Mouse (Mus musculus) heart, embryonic 13.5 days (tissue): ENCODE measurements at regions not wholly inside any gene's neighbourhood (a gene's known extent, or its start where the extent isn't known, plus 50 kb on each side); places are given as distances from the start of the nearest gene placed in this dataset.
A peak's percentile ranks its signal among the peaks of the same experiment; 100 is the strongest.

Experiments used
- ATAC-seq: fragments of 200-750 bp; cut with Nextera tagmentation; 2 replicates; pipeline ENCODE4 v1.8.0; 2017; ENCODE audit warnings: moderate TSS enrichment; ENCODE audit not compliant: insufficient number of reproducible peaks, low FRiP score, low TSS enrichment; ENCODE audit errors: extremely low read depth
- H3K27ac ChIP-seq: fragments of 300-500 bp; sonication (generic); replicated peaks from 2 replicates; pipeline ENCODE4 v1.5.1; 2015; ENCODE audit warnings: moderate library complexity, mild to moderate bottlenecking, inconsistent platforms
- H3K27me3 ChIP-seq: fragments of 300-500 bp; sonication (generic); replicated peaks from 2 replicates; pipeline ENCODE4 v1.6.1; 2015; ENCODE audit warnings: mild to moderate bottlenecking, inconsistent platforms
- H3K36me3 ChIP-seq: fragments of 300-500 bp; sonication (generic); 2 replicates; pipeline ENCODE4 v1.6.1; 2015; ENCODE audit warnings: mild to moderate bottlenecking, inconsistent platforms
- H3K4me1 ChIP-seq: fragments of 300-500 bp; sonication (generic); 2 replicates; pipeline ENCODE4 v1.6.1; 2015; ENCODE audit warnings: inconsistent platforms
- H3K4me2 ChIP-seq: fragments of 300-500 bp; sonication (generic); 2 replicates; pipeline ENCODE4 v1.6.1; 2015; ENCODE audit warnings: inconsistent platforms, mild to moderate bottlenecking, moderate library complexity
- H3K4me3 ChIP-seq: fragments of 300-500 bp; sonication (generic); 2 replicates; pipeline ENCODE4 v1.5.1; 2015; ENCODE audit warnings: moderate library complexity, mild to moderate bottlenecking, inconsistent platforms
- H3K9ac ChIP-seq: fragments of 300-500 bp; sonication (generic); 2 replicates; pipeline ENCODE4 v1.6.1; 2015; ENCODE audit warnings: inconsistent platforms, mild to moderate bottlenecking, moderate library complexity
- H3K9me3 ChIP-seq: fragments of 300-500 bp; sonication (generic); 2 replicates; pipeline ENCODE4 v1.6.1; 2016; ENCODE audit warnings: inconsistent platforms
- WGBS: fragments of 180-500 bp; shearing (Covaris S2); methylation state at CpG from one replicate; pipeline ENCODE4 v1.1.7; 2015; ENCODE audit warnings: mixed read lengths; 5-methylcytosine and 5-hydroxymethylcytosine counted together

- no peak overlapping the region for H3K9ac ChIP-seq
- peaks cover 26% of the 10 kb centered on the region for H3K4me1 ChIP-seq
- no peak for ATAC-seq
- no peaks in the 10 kb centered on the region for H3K9me3 ChIP-seq
- H3K27me3 ChIP-seq, result no peaks in the 10 kb centered on the region
- 78% methylated on average over 6 of the region's 6 CpGs for WGBS
- H3K36me3 ChIP-seq, result no peaks in the 10 kb centered on the region
- H3K4me2 ChIP-seq, result no peak overlapping the region
- H3K4me3 ChIP-seq, result no peak overlapping the region
- H3K27ac ChIP-seq, result no peak overlapping the region
Measured at GRCm38 (mm10) chr16:30777416-30777815, 177.9 kb downstream of the Fam43a start.

- H3K27me3 ChIP-seq, result no peaks in the 10 kb centered on the region
- no peak overlapping the region for H3K4me3 ChIP-seq
- WGBS, result 53% methylated on average over 7 of the region's 7 CpGs
- H3K4me1 ChIP-seq, result peaks cover 25% of the 10 kb centered on the region
- ATAC-seq, result no peak
- H3K9ac ChIP-seq, result no peak overlapping the region
- no peaks in the 10 kb centered on the region for H3K9me3 ChIP-seq
- no peak overlapping the region for H3K27ac ChIP-seq
- no peak overlapping the region for H3K4me2 ChIP-seq
- H3K36me3 ChIP-seq, result no peaks in the 10 kb centered on the region
Measured at GRCm38 (mm10) chr16:30778078-30778477, 178.6 kb downstream of the Fam43a start.

GRCm38 (mm10) chr16:30778945-30779344, 179.4 kb downstream of the Fam43a start:
- Histone ChIP-seq H3K4me1 (peaks cover 25% of the 10 kb centered on the region), H3K27me3 (no peaks in the 10 kb centered on the region), H3K36me3 (no peaks in the 10 kb centered on the region), H3K9ac (no peak overlapping the region), H3K9me3 (no peaks in the 10 kb centered on the region), H3K4me3 (no peak overlapping the region), H3K27ac (no peak overlapping the region), H3K4me2 (no peak overlapping the region)
- 70% methylated on average over 5 of the region's 5 CpGs for WGBS
- no peak for ATAC-seq

- H3K9me3 ChIP-seq, result no peaks in the 10 kb centered on the region
- H3K9ac ChIP-seq, result no peak overlapping the region
- no peak overlapping the region for H3K27ac ChIP-seq
- H3K36me3 ChIP-seq, result no peaks in the 10 kb centered on the region
- 83% methylated on average over 5 of the region's 5 CpGs for WGBS
- H3K27me3 ChIP-seq, result no peaks in the 10 kb centered on the region
- H3K4me3 ChIP-seq, result no peak overlapping the region
- ATAC-seq, result no peak
- peaks cover 25% of the 10 kb centered on the region for H3K4me1 ChIP-seq
- no peak overlapping the region for H3K4me2 ChIP-seq
Measured at GRCm38 (mm10) chr16:30784261-30784660, 184.7 kb downstream of the Fam43a start.

- H3K27me3 ChIP-seq, result no peaks in the 10 kb centered on the region
- H3K27ac ChIP-seq, result no peak overlapping the region
- no peak for ATAC-seq
- 67% methylated on average over 1 of the region's 1 CpGs for WGBS
- H3K4me3 ChIP-seq, result no peak overlapping the region
- H3K9ac ChIP-seq, result no peak overlapping the region
- H3K4me2 ChIP-seq, result no peak overlapping the region
- no peaks in the 10 kb centered on the region for H3K36me3 ChIP-seq
- peaks cover 32% of the 10 kb centered on the region for H3K4me1 ChIP-seq
- no peaks in the 10 kb centered on the region for H3K9me3 ChIP-seq
Measured at GRCm38 (mm10) chr16:30784949-30785348, 185.4 kb downstream of the Fam43a start.

GRCm38 (mm10) chr16:30786060-30786459, 186.5 kb downstream of the Fam43a start:
- H3K9ac ChIP-seq, result no peak overlapping the region
- H3K27ac ChIP-seq, result no peak overlapping the region
- no peak overlapping the region for H3K4me2 ChIP-seq
- peaks cover 43% of the 10 kb centered on the region for H3K4me1 ChIP-seq
- H3K27me3 ChIP-seq, result no peaks in the 10 kb centered on the region
- 86% methylated on average over 3 of the region's 3 CpGs for WGBS
- H3K36me3 ChIP-seq, result no peaks in the 10 kb centered on the region
- no peak for ATAC-seq
- no peak overlapping the region for H3K4me3 ChIP-seq
- H3K9me3 ChIP-seq, result no peaks in the 10 kb centered on the region

GRCm38 (mm10) chr16:30787351-30787750, 187.8 kb downstream of the Fam43a start:
- Histone ChIP-seq H3K27me3 (no peaks in the 10 kb centered on the region), H3K9ac (no peak overlapping the region), H3K4me3 (no peak overlapping the region), H3K36me3 (no peaks in the 10 kb centered on the region), H3K4me1 (peaks cover 56% of the 10 kb centered on the region), H3K4me2 (no peak overlapping the region), H3K27ac (no peak overlapping the region), H3K9me3 (no peaks in the 10 kb centered on the region)
- no peak for ATAC-seq
- 71% methylated on average over 1 of the region's 1 CpGs for WGBS

GRCm38 (mm10) chr16:30788321-30788781, 188.8 kb downstream of the Fam43a start:
- Histone ChIP-seq H3K9me3 (no peaks in the 10 kb centered on the region), H3K27me3 (no peaks in the 10 kb centered on the region), H3K4me2 (peak overlapping the region; percentile 39), H3K27ac (peak overlapping the region; percentile 97), H3K4me3 (no peak overlapping the region), H3K4me1 (peaks cover 66% of the 10 kb centered on the region), H3K36me3 (no peaks in the 10 kb centered on the region), H3K9ac (peak overlapping the region; percentile 56)
- 24% methylated on average over 11 of the region's 11 CpGs for WGBS
- no peak for ATAC-seq

- Histone ChIP-seq H3K36me3 (no peaks in the 10 kb centered on the region), H3K4me1 (peaks cover 72% of the 10 kb centered on the region), H3K9me3 (no peaks in the 10 kb centered on the region), H3K4me2 (no peak overlapping the region), H3K4me3 (no peak overlapping the region), H3K27me3 (no peaks in the 10 kb centered on the region), H3K9ac (no peak overlapping the region), H3K27ac (peak overlapping the region; percentile 97)
- no peak for ATAC-seq
- WGBS, result 71% methylated on average over 15 of the region's 15 CpGs
Measured at GRCm38 (mm10) chr16:30788944-30789781, 189.6 kb downstream of the Fam43a start.

- no peak overlapping the region for H3K4me3 ChIP-seq
- ATAC-seq, result no peak
- H3K27me3 ChIP-seq, result no peaks in the 10 kb centered on the region
- WGBS, result 13% methylated on average over 3 of the region's 3 CpGs
- peak overlapping the region; percentile 67; the same call in 1 of the 2 replicates for H3K9ac ChIP-seq
- H3K27ac ChIP-seq, result peak overlapping the region; percentile 97
- peak overlapping the region; percentile 50 for H3K4me2 ChIP-seq
- peaks cover 80% of the 10 kb centered on the region for H3K4me1 ChIP-seq
- no peaks in the 10 kb centered on the region for H3K9me3 ChIP-seq
- no peaks in the 10 kb centered on the region for H3K36me3 ChIP-seq
Measured at GRCm38 (mm10) chr16:30790036-30790435, 190.5 kb downstream of the Fam43a start.

- no peaks in the 10 kb centered on the region for H3K9me3 ChIP-seq
- H3K27ac ChIP-seq, result peak overlapping the region; percentile 97
- H3K4me2 ChIP-seq, result peak overlapping the region; percentile 50
- H3K27me3 ChIP-seq, result no peaks in the 10 kb centered on the region
- peak; percentile 62; the same call in 1 of the 2 replicates for ATAC-seq
- H3K36me3 ChIP-seq, result no peaks in the 10 kb centered on the region
- no peak overlapping the region for H3K4me3 ChIP-seq
- peak overlapping the region; percentile 67; the same call in 1 of the 2 replicates for H3K9ac ChIP-seq
- H3K4me1 ChIP-seq, result peaks cover 86% of the 10 kb centered on the region
- WGBS, result 4% methylated on average over 4 of the region's 4 CpGs
Measured at GRCm38 (mm10) chr16:30790551-30791001, 191.1 kb downstream of the Fam43a start.
